Mouse (Mus musculus) forebrain, embryonic 10.5 days (tissue): ENCODE results near the gene Samd13. TPM values are rescaled to one million over a fixed set of nuclear protein-coding genes. Genes with fewer than 3 reads are reported as not detected.

ENCODE experiments used
- DNase-seq: peaks from one replicate; pipeline ENCODE4 v3.0.0-alpha.2; 2017; ENCODE audit warnings: low spot score; ENCODE audit errors: extremely low spot score
- H3K27ac ChIP-seq: fragments of 300-500 bp; sonication (generic); 2 replicates; pipeline ENCODE4 v1.5.1; 2016; ENCODE audit warnings: mild to moderate bottlenecking
- H3K27me3 ChIP-seq: fragments of 300-500 bp; sonication (generic); 2 replicates; pipeline ENCODE4 v1.6.1; 2016; ENCODE audit warnings: mild to moderate bottlenecking; ENCODE audit not compliant: poor library complexity, severe bottlenecking
- H3K36me3 ChIP-seq: fragments of 300-500 bp; sonication (generic); replicated peaks from 2 replicates; pipeline ENCODE4 v1.6.1; 2016; ENCODE audit warnings: mild to moderate bottlenecking, moderate library complexity
- H3K4me1 ChIP-seq: fragments of 300-500 bp; sonication (generic); 2 replicates; pipeline ENCODE4 v1.6.1; 2016
- H3K4me3 ChIP-seq: fragments of 300-500 bp; sonication (generic); 2 replicates; pipeline ENCODE4 v1.5.1; 2016; ENCODE audit warnings: mild to moderate bottlenecking, moderate library complexity
- H3K9me3 ChIP-seq: fragments of 300-500 bp; sonication (generic); 2 replicates; pipeline ENCODE4 v1.6.1; 2016; ENCODE audit warnings: mild to moderate bottlenecking, moderate library complexity
- WGBS: fragments of 180-500 bp; shearing (Covaris S2); methylation state at CpG from one replicate; pipeline ENCODE4 v1.1.7; 2016; 5-methylcytosine and 5-hydroxymethylcytosine counted together
- polyA plus RNA-seq: library from polyadenylated mRNA; unstranded; fragments of >200 nt; fragmentation: Nextera tagmentation; extraction: Ambion mirVana; gene quantifications from 2 replicates; pipeline ENCODE4 v1.2.1, GENCODE M21; 2016

The Samd13 gene
- polyA plus RNA-seq, 1 experiment from 2014 or later: 0.62 TPM

GRCm38 (mm10) chr3:146692547-146692946, 7.2 kb upstream of the Samd13 start:
- no peaks in the 10 kb centered on the region for H3K4me1 ChIP-seq
- 85% methylated on average over 5 of the region's 5 CpGs for WGBS
- H3K27ac ChIP-seq: no peak overlapping the region
- H3K4me3 ChIP-seq: no peak overlapping the region
- DNase-seq: no peak
- no peaks in the 10 kb centered on the region for H3K27me3 ChIP-seq
- no peaks in the 10 kb centered on the region for H3K36me3 ChIP-seq
- no peaks in the 10 kb centered on the region for H3K9me3 ChIP-seq

- Histone ChIP-seq H3K4me3 (no peak overlapping the region), H3K27me3 (peaks cover 33% of the 10 kb centered on the region), H3K36me3 (no peaks in the 10 kb centered on the region), H3K4me1 (peaks cover 19% of the 10 kb centered on the region), H3K9me3 (no peaks in the 10 kb centered on the region), H3K27ac (no peak overlapping the region)
- no peak for DNase-seq
- WGBS: 78% methylated on average over 4 of the region's 4 CpGs
Observed at GRCm38 (mm10) chr3:146687121-146687725, 1.8 kb upstream of the Samd13 start.

- Histone ChIP-seq H3K4me1 (peaks cover 25% of the 10 kb centered on the region), H3K27me3 (peaks cover 33% of the 10 kb centered on the region), H3K4me3 (no peak overlapping the region), H3K27ac (no peak overlapping the region), H3K9me3 (no peaks in the 10 kb centered on the region), H3K36me3 (no peaks in the 10 kb centered on the region)
- DNase-seq: no peak
- 88% methylated on average over 8 of the region's 8 CpGs for WGBS
Observed at GRCm38 (mm10) chr3:146686428-146686827, 1.0 kb upstream of the Samd13 start.

GRCm38 (mm10) chr3:146683095-146683494, 2.3 kb downstream of the Samd13 start:
- peaks cover 33% of the 10 kb centered on the region for H3K27me3 ChIP-seq
- DNase-seq: no peak
- no peaks in the 10 kb centered on the region for H3K36me3 ChIP-seq
- no peaks in the 10 kb centered on the region for H3K9me3 ChIP-seq
- H3K4me1 ChIP-seq: peaks cover 25% of the 10 kb centered on the region
- H3K27ac ChIP-seq: no peak overlapping the region
- no peak overlapping the region for H3K4me3 ChIP-seq
- 89% methylated on average over 2 of the region's 2 CpGs for WGBS

GRCm38 (mm10) chr3:146682140-146682651, 3.2 kb downstream of the Samd13 start:
- Histone ChIP-seq H3K27me3 (peaks cover 33% of the 10 kb centered on the region), H3K4me3 (no peak overlapping the region), H3K27ac (0 out of 2 replicates have a peak overlapping the region, but pooled peaks have one; percentile 0), H3K4me1 (peaks cover 25% of the 10 kb centered on the region), H3K36me3 (no peaks in the 10 kb centered on the region), H3K9me3 (no peaks in the 10 kb centered on the region)
- WGBS: 67% methylated on average over 13 of the region's 13 CpGs
- DNase-seq: no peak

- Histone ChIP-seq H3K36me3 (no peaks in the 10 kb centered on the region), H3K4me1 (peaks cover 25% of the 10 kb centered on the region), H3K9me3 (no peaks in the 10 kb centered on the region), H3K27ac (no peak overlapping the region), H3K4me3 (no peak overlapping the region), H3K27me3 (peaks cover 33% of the 10 kb centered on the region)
- 93% methylated on average over 8 of the region's 8 CpGs for WGBS
- DNase-seq: no peak
Observed at GRCm38 (mm10) chr3:146681696-146682095, 3.7 kb downstream of the Samd13 start.

GRCm38 (mm10) chr3:146680625-146681024, 4.8 kb downstream of the Samd13 start:
- H3K4me1 ChIP-seq: peaks cover 25% of the 10 kb centered on the region
- 90% methylated on average over 13 of the region's 13 CpGs for WGBS
- no peaks in the 10 kb centered on the region for H3K9me3 ChIP-seq
- peaks cover 23% of the 10 kb centered on the region for H3K27me3 ChIP-seq
- H3K36me3 ChIP-seq: no peaks in the 10 kb centered on the region
- H3K27ac ChIP-seq: no peak overlapping the region
- DNase-seq: no peak
- no peak overlapping the region for H3K4me3 ChIP-seq

- DNase-seq: no peak
- WGBS: 94% methylated on average over 16 of the region's 16 CpGs
- Histone ChIP-seq H3K36me3 (no peaks in the 10 kb centered on the region), H3K4me3 (no peak overlapping the region), H3K27ac (no peak overlapping the region), H3K4me1 (peaks cover 15% of the 10 kb centered on the region), H3K9me3 (no peaks in the 10 kb centered on the region), H3K27me3 (peaks cover 16% of the 10 kb centered on the region)
Observed at GRCm38 (mm10) chr3:146679646-146680045, 5.7 kb downstream of the Samd13 start.

- H3K9me3 ChIP-seq: no peaks in the 10 kb centered on the region
- H3K4me3 ChIP-seq: no peak overlapping the region
- no peaks in the 10 kb centered on the region for H3K27me3 ChIP-seq
- no peaks in the 10 kb centered on the region for H3K36me3 ChIP-seq
- no peak for DNase-seq
- WGBS: 94% methylated on average over 4 of the region's 4 CpGs
- no peak overlapping the region for H3K27ac ChIP-seq
- no peaks in the 10 kb centered on the region for H3K4me1 ChIP-seq
Observed at GRCm38 (mm10) chr3:146676193-146676592, 9.2 kb downstream of the Samd13 start.

- Histone ChIP-seq H3K36me3 (no peaks in the 10 kb centered on the region), H3K4me1 (no peaks in the 10 kb centered on the region), H3K9me3 (no peaks in the 10 kb centered on the region), H3K27ac (no peak overlapping the region), H3K27me3 (no peaks in the 10 kb centered on the region), H3K4me3 (no peak overlapping the region)
- WGBS: 96% methylated on average over 1 of the region's 1 CpGs
- DNase-seq: no peak
Observed at GRCm38 (mm10) chr3:146675101-146675500, 10.3 kb downstream of the Samd13 start.

GRCm38 (mm10) chr3:146671121-146671520, 14.3 kb downstream of the Samd13 start:
- Histone ChIP-seq H3K4me1 (no peaks in the 10 kb centered on the region), H3K27me3 (no peaks in the 10 kb centered on the region), H3K9me3 (no peaks in the 10 kb centered on the region), H3K27ac (no peak overlapping the region), H3K4me3 (no peak overlapping the region), H3K36me3 (no peaks in the 10 kb centered on the region)
- 80% methylated on average over 2 of the region's 2 CpGs for WGBS
- no peak for DNase-seq

- Histone ChIP-seq H3K27me3 (no peaks in the 10 kb centered on the region), H3K9me3 (no peaks in the 10 kb centered on the region), H3K4me3 (no peak overlapping the region), H3K36me3 (no peaks in the 10 kb centered on the region), H3K4me1 (no peaks in the 10 kb centered on the region), H3K27ac (no peak overlapping the region)
- 85% methylated on average over 7 of the region's 7 CpGs for WGBS
- no peak for DNase-seq
Observed at GRCm38 (mm10) chr3:146661907-146662306, 23.5 kb downstream of the Samd13 start.

GRCm38 (mm10) chr3:146661001-146661400, 24.4 kb downstream of the Samd13 start:
- no peaks in the 10 kb centered on the region for H3K27me3 ChIP-seq
- H3K4me1 ChIP-seq: no peaks in the 10 kb centered on the region
- no peak for DNase-seq
- H3K4me3 ChIP-seq: no peak overlapping the region
- H3K36me3 ChIP-seq: no peaks in the 10 kb centered on the region
- 88% methylated on average over 6 of the region's 6 CpGs for WGBS
- H3K9me3 ChIP-seq: no peaks in the 10 kb centered on the region
- H3K27ac ChIP-seq: no peak overlapping the region
